Mouse (Mus musculus): ENCODE data around the gene Gm20388. TPM values are rescaled to one million over a fixed set of nuclear protein-coding genes. Genes with fewer than 3 reads are reported as not detected.
A peak's percentile ranks its signal among the peaks of the same experiment; 100 is the strongest.
"Not testable (repeated sequence)": the region's sequence is repeated elsewhere in the genome, so short reads cannot be mapped to it uniquely, and the experiment has no call there.

The Gm20388 gene
- total RNA-seq, 1 experiment from 2014 or later = 3.6 TPM

DNA sequence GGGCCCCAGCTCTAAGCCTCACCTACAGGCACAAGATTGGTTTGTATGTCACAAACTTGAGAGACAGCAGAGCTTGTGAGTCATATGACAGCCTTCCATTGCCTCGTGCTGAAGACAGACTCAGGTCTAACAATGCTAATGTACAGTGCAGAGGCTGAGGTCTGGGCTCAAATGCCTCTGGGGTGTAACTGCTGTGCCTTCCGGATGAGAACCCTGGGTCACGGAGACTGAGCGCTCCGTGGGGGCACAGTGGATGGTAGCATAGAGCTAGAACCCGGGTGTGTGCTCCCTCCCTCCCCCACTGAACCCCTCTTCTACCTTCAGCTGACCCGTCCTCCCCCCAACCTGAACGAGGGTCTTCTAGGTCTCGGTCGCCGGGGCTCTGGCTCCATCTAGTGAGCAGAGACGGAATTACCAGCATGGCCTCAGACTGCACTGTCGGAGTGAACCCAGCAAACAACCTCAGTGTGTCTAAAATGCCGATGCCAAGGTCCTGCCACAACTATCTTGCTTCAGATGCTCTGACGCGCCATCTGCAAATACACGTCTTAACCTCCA lies 889.7 kb downstream of the Gm20388 start:
- DNase-seq = peak; percentile 50

GRCm38 (mm10) chr8:120803661-120804375 lies 893.2 kb downstream of the Gm20388 start:
- not testable (repeated sequence) for DNase-seq

GRCm38 (mm10) chr8:120804741-120805140 lies 894.1 kb downstream of the Gm20388 start:
- no peak for DNase-seq

DNA sequence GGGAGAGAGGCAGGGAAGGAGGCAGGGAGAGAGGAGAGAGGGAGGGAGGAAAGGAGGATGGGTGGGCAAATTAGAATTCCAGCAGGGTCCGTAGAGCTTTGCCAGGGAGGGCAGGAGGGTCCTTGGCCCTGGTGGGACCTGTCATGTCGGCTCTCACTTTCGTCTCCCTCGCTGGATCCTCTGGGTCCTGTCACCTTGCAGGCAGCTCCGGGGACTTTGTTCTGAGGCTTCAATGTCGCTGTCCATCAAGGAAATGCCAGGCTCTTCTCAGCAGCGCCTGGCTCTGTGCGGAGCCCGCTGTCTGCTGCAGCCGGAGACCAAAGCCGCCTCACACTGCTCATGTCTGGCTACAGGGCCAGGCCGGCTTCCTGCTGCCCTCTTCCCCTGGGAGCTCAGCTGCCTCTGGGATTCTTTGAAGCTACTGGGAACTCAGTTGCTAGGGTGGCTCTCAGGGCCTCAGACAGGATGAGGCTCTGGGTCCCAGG lies 896.2 kb downstream of the Gm20388 start:
- DNase-seq = no peak

GRCm38 (mm10) chr8:120807719-120808118 lies 897.1 kb downstream of the Gm20388 start:
- no peak for DNase-seq

DNA sequence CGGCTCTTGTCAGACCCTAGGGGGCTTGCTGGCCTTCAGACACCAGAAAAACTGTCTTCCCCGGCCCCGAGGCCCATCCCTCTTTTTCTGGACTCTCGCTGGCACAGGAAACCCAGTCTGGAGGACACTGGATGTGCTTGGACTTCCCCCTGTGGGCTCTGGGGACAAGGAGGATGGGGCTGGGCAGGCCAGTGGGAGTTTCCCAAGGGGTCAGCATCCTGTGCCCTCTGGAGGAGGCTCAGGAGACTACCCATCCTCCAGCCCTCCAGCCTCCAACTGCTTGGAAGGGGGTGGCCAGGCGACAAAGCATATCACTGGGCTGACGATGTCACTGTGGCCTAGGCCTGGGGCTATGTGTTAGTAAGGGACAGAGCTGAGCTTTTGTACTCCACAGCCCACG lies 898.4 kb downstream of the Gm20388 start:
- no peak for DNase-seq

GRCm38 (mm10) chr8:120811953-120812352 lies 901.3 kb downstream of the Gm20388 start:
- no peak for DNase-seq

- no peak for DNase-seq
Observed at GRCm38 (mm10) chr8:120813028-120813427, 902.4 kb downstream of the Gm20388 start.

DNA sequence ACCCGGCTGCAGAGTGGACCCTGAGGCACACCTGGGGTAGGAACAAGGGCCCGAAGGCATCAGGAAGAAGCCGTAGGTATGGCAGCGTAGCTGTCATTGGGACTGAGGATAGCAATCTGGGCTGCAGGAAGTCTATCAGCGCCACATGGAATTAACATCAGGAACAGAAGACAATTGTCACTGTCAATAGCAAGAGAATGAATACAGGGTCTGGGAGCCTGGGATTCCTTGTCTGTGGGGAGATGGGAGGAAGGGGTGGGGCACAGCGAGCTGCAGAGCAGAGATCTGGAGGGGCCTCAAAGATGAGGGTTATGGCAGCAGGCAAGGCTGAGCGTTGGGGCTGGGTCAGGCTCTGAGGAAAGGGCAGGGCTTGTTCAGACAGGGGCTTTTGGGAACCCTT lies 903.2 kb downstream of the Gm20388 start:
- DNase-seq = no peak

DNA sequence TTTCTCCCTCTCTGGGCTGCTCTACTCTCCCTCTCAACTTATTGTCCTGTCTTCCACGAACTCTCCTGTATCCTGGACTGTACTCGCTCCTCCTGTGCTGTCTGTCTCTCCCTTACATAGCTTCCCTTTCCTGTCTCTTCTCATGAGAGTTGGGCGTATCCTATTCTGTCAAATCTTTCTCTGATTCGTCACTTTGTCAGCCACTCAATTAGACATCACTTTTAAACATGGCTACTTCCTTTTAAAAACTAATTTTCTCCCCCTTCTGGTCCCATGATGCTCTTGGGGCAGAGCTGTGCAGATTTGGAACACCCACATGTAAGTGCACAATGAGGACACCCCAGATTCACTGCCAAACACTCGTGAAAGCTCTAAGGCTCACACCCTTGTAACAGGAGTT lies 905.7 kb downstream of the Gm20388 start:
- no peak for DNase-seq

DNA sequence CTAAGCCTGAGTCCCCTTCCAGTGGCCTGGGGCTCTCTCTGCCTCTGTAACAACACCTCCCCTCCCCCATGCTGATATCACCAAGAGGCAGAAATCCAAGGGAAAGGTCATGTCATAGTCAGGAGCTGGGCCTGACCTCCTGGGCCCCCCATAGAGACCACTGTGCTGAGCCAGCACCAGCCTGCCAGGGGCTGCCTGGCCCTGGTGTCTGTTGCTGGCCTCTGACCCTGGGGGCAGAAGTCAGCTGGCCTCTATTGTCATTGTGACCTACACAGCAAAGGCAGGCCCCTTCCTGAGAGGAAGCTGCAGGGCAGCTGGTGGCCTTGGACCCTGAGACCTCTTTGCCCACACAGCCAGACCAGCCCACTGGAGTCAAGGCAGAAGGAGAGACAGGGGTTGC lies 909.3 kb downstream of the Gm20388 start:
- DNase-seq = no peak

- DNase-seq = peak; percentile 63
Observed at GRCm38 (mm10) chr8:120821399-120822170, 910.9 kb downstream of the Gm20388 start.

GRCm38 (mm10) chr8:120823331-120823730 lies 912.7 kb downstream of the Gm20388 start:
- DNase-seq = no peak

DNA sequence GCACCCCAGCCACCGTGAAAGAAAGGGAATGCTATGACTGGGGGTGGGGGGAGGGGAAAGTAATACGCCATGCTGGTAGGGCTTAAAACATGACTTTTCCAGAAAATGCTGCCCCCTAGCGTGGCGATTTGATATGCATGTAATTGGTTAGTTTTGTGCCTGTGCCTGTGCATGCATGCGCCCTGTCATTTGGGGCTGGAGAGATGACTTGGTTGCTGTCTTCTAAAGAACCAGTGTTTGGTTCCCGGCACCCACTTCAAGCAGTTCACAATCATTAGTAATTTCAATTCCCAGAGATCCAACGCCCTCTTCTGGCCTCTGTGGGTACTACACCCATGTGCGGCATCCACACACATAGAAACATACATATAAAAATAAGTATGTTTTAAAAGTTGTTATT lies 913.2 kb downstream of the Gm20388 start:
- no peak for DNase-seq

DNA sequence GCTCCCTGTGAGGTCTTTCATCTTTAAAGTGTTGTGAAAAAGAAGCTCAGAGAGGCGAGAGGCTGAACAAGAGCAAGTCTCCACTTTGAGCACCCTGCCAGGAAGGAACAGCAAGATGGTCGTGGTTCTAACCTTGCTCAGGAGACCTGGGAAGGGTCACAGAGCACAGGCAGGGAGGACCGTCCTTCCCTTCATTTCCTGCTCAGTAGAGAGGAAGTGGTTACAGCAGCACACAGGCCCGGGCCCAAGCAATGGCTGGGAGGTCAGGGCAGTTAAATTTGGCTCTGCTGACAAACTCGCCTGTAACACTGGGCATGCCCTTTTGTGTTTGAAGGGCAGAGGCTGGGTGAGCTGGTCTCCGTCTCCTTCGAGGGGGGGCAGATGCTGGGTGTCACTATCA lies 914.0 kb downstream of the Gm20388 start:
- no peak for DNase-seq

GRCm38 (mm10) chr8:120828279-120828678 lies 917.6 kb downstream of the Gm20388 start:
- peak; percentile 57 for DNase-seq

GRCm38 (mm10) chr8:120830661-120831060 lies 920.0 kb downstream of the Gm20388 start:
- no peak for DNase-seq

DNA sequence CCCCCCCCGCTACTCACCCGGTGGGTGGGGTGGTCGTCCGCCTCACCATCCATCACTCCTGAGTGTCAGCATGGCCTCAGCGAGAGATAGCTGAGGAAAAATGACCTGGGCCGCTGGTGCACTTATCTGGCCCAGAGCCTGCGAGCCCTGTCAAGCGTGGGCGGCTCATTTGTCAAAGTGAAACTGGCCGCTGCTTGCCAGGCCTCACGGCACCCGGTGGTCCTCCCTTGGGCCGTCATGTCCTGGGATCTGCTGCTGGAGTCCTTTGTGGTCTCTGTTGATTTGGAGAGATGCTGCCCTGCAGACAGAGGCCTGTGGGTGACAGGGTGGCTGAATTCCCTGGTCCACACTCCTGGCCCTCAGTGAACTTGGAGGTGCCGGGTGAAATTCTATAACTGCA lies 921.4 kb downstream of the Gm20388 start:
- peak; percentile 40 for DNase-seq

DNA sequence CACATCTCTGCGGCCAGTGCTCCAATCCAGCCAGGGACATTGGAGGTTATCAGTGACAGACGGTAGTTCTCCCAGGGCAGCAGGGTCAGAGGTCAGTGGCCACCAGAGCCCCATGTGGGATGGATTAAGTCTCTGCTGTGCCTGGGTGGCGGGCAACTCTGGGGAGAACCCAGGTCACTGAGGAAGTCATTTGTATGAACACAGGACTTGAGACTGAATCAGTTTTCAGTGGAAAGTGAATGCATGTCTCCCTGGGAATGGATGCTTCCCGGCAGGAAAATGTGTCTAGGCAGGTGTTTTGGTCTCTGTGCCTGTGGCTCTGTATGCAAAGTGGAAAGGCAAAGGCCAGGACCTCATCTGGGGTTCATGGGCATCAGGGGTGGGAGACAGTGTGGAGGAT lies 922.6 kb downstream of the Gm20388 start:
- DNase-seq = no peak

GRCm38 (mm10) chr8:120839031-120839430 lies 928.4 kb downstream of the Gm20388 start:
- no peak for DNase-seq

DNA sequence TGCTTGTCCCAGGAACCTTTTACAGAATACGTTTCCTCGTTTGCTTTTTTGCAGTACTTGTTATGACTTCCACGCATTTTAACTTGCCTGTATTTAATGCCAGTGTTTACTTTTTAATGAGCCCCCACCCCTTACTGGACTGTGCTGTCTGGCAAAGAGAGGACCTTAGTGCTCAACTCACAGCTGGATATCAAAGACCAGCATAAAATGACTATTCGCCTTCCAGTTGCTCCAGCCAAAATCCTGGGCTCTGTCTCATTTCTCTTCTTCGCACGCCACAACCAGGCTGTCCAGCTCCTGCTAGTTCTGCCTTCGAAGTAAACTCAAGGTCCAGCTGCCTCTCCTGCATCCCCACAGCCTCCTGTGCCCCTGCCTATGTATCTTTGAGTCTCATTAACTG lies 932.4 kb downstream of the Gm20388 start:
- DNase-seq = no peak

DNA sequence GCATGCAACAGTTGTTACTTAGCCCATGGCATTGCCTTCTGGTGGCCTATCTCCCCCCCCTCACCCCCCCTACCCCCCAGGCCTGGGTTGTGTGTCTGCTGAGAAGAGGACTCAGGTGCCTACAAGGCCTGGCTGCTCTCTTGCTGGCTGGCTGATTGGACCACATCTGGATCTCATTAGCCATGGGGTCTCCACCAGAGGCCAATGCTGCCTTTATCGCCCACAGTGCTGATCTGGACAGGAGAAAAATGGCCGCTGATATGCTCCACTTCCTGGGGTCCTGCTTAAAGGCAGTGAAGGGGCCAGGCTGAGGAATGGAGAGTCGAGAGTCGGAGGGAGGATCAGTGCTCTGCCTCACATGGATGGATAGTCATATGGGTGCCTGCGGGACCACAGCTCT lies 935.4 kb downstream of the Gm20388 start:
- no peak for DNase-seq

- no peak for DNase-seq
Observed at GRCm38 (mm10) chr8:120847279-120847678, 936.6 kb downstream of the Gm20388 start.
